Mouse (Mus musculus): ENCODE measurements around the gene Ints14. TPM values are rescaled to one million over a fixed set of nuclear protein-coding genes. Genes with fewer than 3 reads are reported as not detected.

Gene Ints14
- total and polyA plus RNA-seq, 2 experiments from 2014 or later, result 34.6 to 37.5 TPM

- ATAC-seq, result peak; percentile 89
- Histone ChIP-seq H3K27me3 (ENCODE audit: insufficient read depth, low read length) (no peaks in the 10 kb centered on the region), H3K36me3 (ENCODE audit: insufficient read depth) (no peaks in the 10 kb centered on the region; the same call in 1 of the 2 replicates), H3K9me3 (ENCODE audit: low read length) (no peaks in the 10 kb centered on the region), H3K4me1 (ENCODE audit: insufficient read depth) (peaks cover 11% of the 10 kb centered on the region; the same call in 1 of the 2 replicates), H3K27ac (ENCODE audit: low read depth, low read length) (peak overlapping the region; percentile 24), H3K4me3 (ENCODE audit: low read depth, low read length) (no peak overlapping the region), H3K9ac (no peak overlapping the region), H3K4me2 (ENCODE audit: low read depth) (no peak overlapping the region)
- 48% methylated on average over 8 of the region's 8 CpGs for WGBS
- DNase-seq, result peak; percentile 69
- peak; percentile 32 for TF ChIP-seq CTCF (IDR thresholded peaks at IDR 0.05; ENCODE audit: low read depth)
Measured at GRCm38 (mm10) chr9:64926201-64926991, 34.3 kb upstream of the Ints14 start.

- H3K4me2 ChIP-seq (ENCODE audit: low read depth), result no peak overlapping the region
- ATAC-seq (no peak), DNase-seq (no peak)
- TF ChIP-seq CTCF (IDR thresholded peaks at IDR 0.05; ENCODE audit: low read depth), result no peak
- H3K9ac ChIP-seq, result no peak overlapping the region
- peaks cover 11% of the 10 kb centered on the region; the same call in 1 of the 2 replicates for H3K4me1 ChIP-seq (ENCODE audit: insufficient read depth)
- H3K36me3 ChIP-seq (ENCODE audit: insufficient read depth), result no peaks in the 10 kb centered on the region
- no peaks in the 10 kb centered on the region for H3K9me3 ChIP-seq (ENCODE audit: low read length)
- no peak overlapping the region for H3K4me3 ChIP-seq (ENCODE audit: low read depth, low read length)
- H3K27ac ChIP-seq (ENCODE audit: low read depth, low read length), result no peak overlapping the region
- whole genome bisulfite sequencing, result 83% methylated on average over 4 of the region's 4 CpGs
- no peaks in the 10 kb centered on the region for H3K27me3 ChIP-seq (ENCODE audit: insufficient read depth, low read length)
Measured at GRCm38 (mm10) chr9:64930256-64930655, 30.4 kb upstream of the Ints14 start.

GRCm38 (mm10) chr9:64931751-64932610 is 28.7 kb upstream of the Ints14 start:
- Histone ChIP-seq H3K27me3 (ENCODE audit: insufficient read depth, low read length) (no peaks in the 10 kb centered on the region), H3K4me1 (ENCODE audit: insufficient read depth) (no peaks in the 10 kb centered on the region), H3K9me3 (ENCODE audit: low read length) (no peaks in the 10 kb centered on the region), H3K9ac (no peak overlapping the region), H3K27ac (ENCODE audit: low read depth, low read length) (no peak overlapping the region), H3K4me3 (ENCODE audit: low read depth, low read length) (no peak overlapping the region), H3K36me3 (ENCODE audit: insufficient read depth) (no peaks in the 10 kb centered on the region), H3K4me2 (ENCODE audit: low read depth) (no peak overlapping the region)
- ATAC-seq (no peak), DNase-seq (no peak)
- no peak for TF ChIP-seq CTCF (IDR thresholded peaks at IDR 0.05; ENCODE audit: low read depth)
- 72% methylated on average over 7 of the region's 7 CpGs for WGBS

GRCm38 (mm10) chr9:64934015-64934754 is 26.5 kb upstream of the Ints14 start:
- no peaks in the 10 kb centered on the region for H3K27me3 ChIP-seq (ENCODE audit: insufficient read depth, low read length)
- H3K9ac ChIP-seq, result no peak overlapping the region
- no peak overlapping the region for H3K4me3 ChIP-seq (ENCODE audit: low read depth, low read length)
- DNase-seq, result no peak
- ATAC-seq, result peak; percentile 38; the same call in 1 of the 2 replicates
- H3K4me2 ChIP-seq (ENCODE audit: low read depth), result no peak overlapping the region
- no peak overlapping the region for H3K27ac ChIP-seq (ENCODE audit: low read depth, low read length)
- no peaks in the 10 kb centered on the region for H3K4me1 ChIP-seq (ENCODE audit: insufficient read depth)
- no peak for TF ChIP-seq CTCF (IDR thresholded peaks at IDR 0.05; ENCODE audit: low read depth)
- 66% methylated on average over 15 of the region's 15 CpGs for WGBS
- H3K36me3 ChIP-seq (ENCODE audit: insufficient read depth), result no peaks in the 10 kb centered on the region
- H3K9me3 ChIP-seq (ENCODE audit: low read length), result no peaks in the 10 kb centered on the region

- Histone ChIP-seq H3K27ac (ENCODE audit: low read depth, low read length) (no peak overlapping the region), H3K9ac (no peak overlapping the region), H3K27me3 (ENCODE audit: insufficient read depth, low read length) (no peaks in the 10 kb centered on the region), H3K4me2 (ENCODE audit: low read depth) (no peak overlapping the region), H3K36me3 (ENCODE audit: insufficient read depth) (no peaks in the 10 kb centered on the region), H3K9me3 (ENCODE audit: low read length) (no peaks in the 10 kb centered on the region), H3K4me1 (ENCODE audit: insufficient read depth) (no peaks in the 10 kb centered on the region), H3K4me3 (ENCODE audit: low read depth, low read length) (no peak overlapping the region)
- WGBS, result 4% methylated on average over 6 of the region's 6 CpGs
- ATAC-seq, result no peak
- peak; percentile 68 for TF ChIP-seq CTCF (IDR thresholded peaks at IDR 0.05; ENCODE audit: low read depth)
- DNase-seq, result peak; percentile 65
Measured at GRCm38 (mm10) chr9:64936508-64936907, 24.2 kb upstream of the Ints14 start.

GRCm38 (mm10) chr9:64937491-64937890 is 23.2 kb upstream of the Ints14 start:
- Histone ChIP-seq H3K27ac (ENCODE audit: low read depth, low read length) (no peak overlapping the region), H3K4me2 (ENCODE audit: low read depth) (no peak overlapping the region), H3K4me3 (ENCODE audit: low read depth, low read length) (no peak overlapping the region), H3K4me1 (ENCODE audit: insufficient read depth) (no peaks in the 10 kb centered on the region), H3K9ac (no peak overlapping the region), H3K9me3 (ENCODE audit: low read length) (no peaks in the 10 kb centered on the region), H3K36me3 (ENCODE audit: insufficient read depth) (no peaks in the 10 kb centered on the region), H3K27me3 (ENCODE audit: insufficient read depth, low read length) (no peaks in the 10 kb centered on the region)
- no peak for TF ChIP-seq CTCF (IDR thresholded peaks at IDR 0.05; ENCODE audit: low read depth)
- ATAC-seq (no peak), DNase-seq (no peak)
- 57% methylated on average over 5 of the region's 5 CpGs for WGBS
